Mouse (Mus musculus): ENCODE results near the gene Mcpt8.

DNA sequence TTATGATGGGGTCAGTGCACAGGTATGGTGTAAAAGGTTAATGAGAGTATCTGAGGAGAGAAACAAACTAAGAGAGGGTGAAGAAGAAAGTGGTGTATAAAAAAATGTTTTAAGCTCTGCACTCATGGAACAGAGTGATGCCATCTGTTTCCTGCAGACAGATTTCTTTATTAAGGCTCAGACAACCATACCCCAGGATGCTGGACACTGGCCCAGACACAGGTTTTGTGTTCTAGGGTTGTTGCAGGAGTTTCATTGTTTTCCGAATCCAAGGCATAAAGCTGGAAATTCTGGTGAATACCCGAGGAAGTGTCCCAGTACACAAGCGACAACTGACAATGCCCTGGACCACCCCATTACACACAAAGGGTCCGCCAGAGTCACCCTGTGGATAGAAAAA is 3.1 kb downstream of the Mcpt8 start:
- TF ChIP-seq CTCF (IDR thresholded peaks at IDR 0.05; ENCODE audit: low read depth) (no peak), EP300 (IDR thresholded peaks at IDR 0.05; ENCODE audit: low read depth) (no peak)

Measured in liver, embryonic 14.5 days (tissue).